Mouse (Mus musculus) lung, embryonic 14.5 days (tissue): ENCODE results near the gene Eef1a2. TPM values are rescaled to one million over a fixed set of nuclear protein-coding genes. Genes with fewer than 3 reads are reported as not detected.
A peak's percentile ranks its signal among the peaks of the same experiment; 100 is the strongest.

Source experiments
- ATAC-seq: fragments of 200-750 bp; cut with Nextera tagmentation; 2 replicates; pipeline ENCODE4 v1.8.0; 2017; ENCODE audit warnings: mild to moderate bottlenecking, moderate TSS enrichment, moderate library complexity; ENCODE audit not compliant: insufficient read depth
- DNase-seq: peaks from one replicate; pipeline ENCODE4 v3.0.0-alpha.2; 2015
- H3K27ac ChIP-seq: fragments of 300-500 bp; sonication (generic); 2 replicates; pipeline ENCODE4 v1.5.1; 2014; ENCODE audit warnings: low read depth, mild to moderate bottlenecking, moderate library complexity
- H3K27me3 ChIP-seq: fragments of 300-500 bp; sonication (generic); 2 replicates; pipeline ENCODE4 v1.6.1; 2014; ENCODE audit warnings: low read length, control low read depth; ENCODE audit not compliant: insufficient read depth
- H3K36me3 ChIP-seq: fragments of 300-500 bp; sonication (generic); 2 replicates; pipeline ENCODE4 v1.6.1; 2014; ENCODE audit warnings: control low read depth; ENCODE audit not compliant: insufficient read depth
- H3K4me1 ChIP-seq: fragments of 300-500 bp; sonication (generic); 2 replicates; pipeline ENCODE4 v1.6.1; 2014; ENCODE audit warnings: antibody characterized with exemption, control low read depth; ENCODE audit not compliant: insufficient read depth
- H3K4me2 ChIP-seq: fragments of 300-500 bp; sonication (generic); 2 replicates; pipeline ENCODE4 v1.6.1; 2014; ENCODE audit warnings: mild to moderate bottlenecking
- H3K4me3 ChIP-seq: fragments of 300-500 bp; sonication (generic); 2 replicates; pipeline ENCODE4 v1.5.1; 2014; ENCODE audit warnings: low read depth, low read length
- H3K9ac ChIP-seq: fragments of 300-500 bp; sonication (generic); 2 replicates; pipeline ENCODE4 v1.6.1; 2014
- H3K9me3 ChIP-seq: fragments of 300-500 bp; sonication (generic); 2 replicates; pipeline ENCODE4 v1.6.1; 2016; ENCODE audit warnings: low read depth, low read length, control low read depth
- CTCF ChIP-seq: IDR thresholded peaks from 2 replicates; pipeline ENCODE4 v1.5.1; 2016; ENCODE audit warnings: antibody characterized with exemption, low read depth
- WGBS: fragments of 180-500 bp; shearing (Covaris S2); extraction: QIAGEN DNeasy Blood & Tissue Kit; methylation state at CpG from one replicate; pipeline ENCODE4 v1.1.7; 2014; 5-methylcytosine and 5-hydroxymethylcytosine counted together
- polyA plus RNA-seq: library from polyadenylated mRNA; unstranded; fragments of >200 nt; fragmentation: Nextera tagmentation; extraction: Ambion mirVana; gene quantifications from 2 replicates; pipeline ENCODE4 v1.2.1, GENCODE M21; 2014

The Eef1a2 gene
- polyA plus RNA-seq, result 0.35 TPM in 1 of 2 replicates, not detected in the other

GRCm38 (mm10) chr2:181156248-181157121 is at the start of gene Eef1a2:
Eef1a2 (minus strand) TSS chr2:181157014.
- 3% methylated on average over 55 of the region's 55 CpGs for WGBS
- Histone ChIP-seq H3K4me2 (peak within 1 kb of the TSS; percentile 33; the same call in 1 of the 2 replicates), H3K9ac (no peak within 1 kb of the TSS), H3K9me3 (no peaks in the 10 kb centered on the region), H3K27me3 (peaks cover 32% of the 10 kb centered on the region), H3K36me3 (no peaks in the 10 kb centered on the region), H3K4me1 (no peaks in the 10 kb centered on the region), H3K27ac (no peak within 1 kb of the TSS), H3K4me3 (peak within 1 kb of the TSS; percentile 6; the same call in 1 of the 2 replicates)
- no peak for DNase-seq
- no peak for ATAC-seq
- TF ChIP-seq CTCF, result no peak

GRCm38 (mm10) chr2:181206118-181206517 is 49.3 kb upstream of the Eef1a2 start:
- no peak overlapping the region for H3K27ac ChIP-seq
- H3K9me3 ChIP-seq, result no peaks in the 10 kb centered on the region
- TF ChIP-seq CTCF, result no peak
- H3K4me3 ChIP-seq, result no peak overlapping the region
- DNase-seq (no peak), ATAC-seq (peak; percentile 52; the same call in 1 of the 2 replicates)
- H3K4me1 ChIP-seq, result no peaks in the 10 kb centered on the region
- no peaks in the 10 kb centered on the region for H3K36me3 ChIP-seq
- WGBS, result 73% methylated on average over 9 of the region's 9 CpGs
- H3K27me3 ChIP-seq, result peaks cover 1% of the 10 kb centered on the region; the same call in 1 of the 2 replicates
- no peak overlapping the region for H3K9ac ChIP-seq
- H3K4me2 ChIP-seq, result no peak overlapping the region

GRCm38 (mm10) chr2:181205678-181206077 is 48.9 kb upstream of the Eef1a2 start:
- Histone ChIP-seq H3K9me3 (no peaks in the 10 kb centered on the region), H3K27me3 (no peaks in the 10 kb centered on the region), H3K27ac (no peak overlapping the region), H3K9ac (no peak overlapping the region), H3K4me2 (no peak overlapping the region), H3K4me3 (no peak overlapping the region), H3K36me3 (no peaks in the 10 kb centered on the region), H3K4me1 (no peaks in the 10 kb centered on the region)
- WGBS, result 76% methylated on average over 5 of the region's 5 CpGs
- DNase-seq, result no peak
- TF ChIP-seq CTCF, result no peak
- ATAC-seq, result no peak

- WGBS, result 74% methylated on average over 6 of the region's 6 CpGs
- TF ChIP-seq CTCF, result no peak
- H3K4me2 ChIP-seq, result no peak overlapping the region
- no peaks in the 10 kb centered on the region for H3K27me3 ChIP-seq
- H3K9me3 ChIP-seq, result no peaks in the 10 kb centered on the region
- ATAC-seq, result no peak
- no peak for DNase-seq
- H3K4me1 ChIP-seq, result no peaks in the 10 kb centered on the region
- no peak overlapping the region for H3K9ac ChIP-seq
- no peaks in the 10 kb centered on the region for H3K36me3 ChIP-seq
- H3K4me3 ChIP-seq, result no peak overlapping the region
- H3K27ac ChIP-seq, result no peak overlapping the region
Observed at GRCm38 (mm10) chr2:181202886-181203285, 46.1 kb upstream of the Eef1a2 start.

- DNase-seq (no peak), ATAC-seq (no peak)
- Histone ChIP-seq H3K27ac (no peak within 1 kb of the TSS), H3K4me1 (no peaks in the 10 kb centered on the region), H3K9me3 (no peaks in the 10 kb centered on the region), H3K27me3 (no peaks in the 10 kb centered on the region), H3K4me3 (no peak within 1 kb of the TSS), H3K36me3 (no peaks in the 10 kb centered on the region), H3K9ac (no peak within 1 kb of the TSS), H3K4me2 (no peak within 1 kb of the TSS)
- no peak for TF ChIP-seq CTCF
- WGBS, result 84% methylated on average over 3 of the region's 3 CpGs
Observed at GRCm38 (mm10) chr2:181202422-181202821, 45.6 kb upstream of the Eef1a2 start, which contains the start of gene Ptk6. Ptk6 (minus strand) TSS chr2:181202789.

GRCm38 (mm10) chr2:181201606-181202005 is 44.8 kb upstream of the Eef1a2 start:
- H3K9me3 ChIP-seq, result no peaks in the 10 kb centered on the region
- H3K4me1 ChIP-seq, result no peaks in the 10 kb centered on the region
- no peak for TF ChIP-seq CTCF
- no peaks in the 10 kb centered on the region for H3K36me3 ChIP-seq
- H3K27ac ChIP-seq, result no peak overlapping the region
- no peak for DNase-seq
- H3K4me2 ChIP-seq, result no peak overlapping the region
- no peaks in the 10 kb centered on the region for H3K27me3 ChIP-seq
- no peak overlapping the region for H3K9ac ChIP-seq
- 41% methylated on average over 3 of the region's 3 CpGs for WGBS
- H3K4me3 ChIP-seq, result no peak overlapping the region
- no peak for ATAC-seq

- no peak for TF ChIP-seq CTCF
- no peaks in the 10 kb centered on the region for H3K9me3 ChIP-seq
- H3K4me2 ChIP-seq, result no peak overlapping the region
- no peak overlapping the region for H3K9ac ChIP-seq
- H3K27me3 ChIP-seq, result no peaks in the 10 kb centered on the region
- DNase-seq, result no peak
- 70% methylated on average over 4 of the region's 4 CpGs for WGBS
- no peaks in the 10 kb centered on the region for H3K4me1 ChIP-seq
- H3K27ac ChIP-seq, result no peak overlapping the region
- H3K36me3 ChIP-seq, result no peaks in the 10 kb centered on the region
- ATAC-seq, result no peak
- no peak overlapping the region for H3K4me3 ChIP-seq
Observed at GRCm38 (mm10) chr2:181196628-181197300, 40.0 kb upstream of the Eef1a2 start.
